Mouse (Mus musculus) lung, postnatal 4 days (tissue): ENCODE measurements around the gene Wdr34.
"Not testable (repeated sequence)": the region's sequence is repeated elsewhere in the genome, so short reads cannot be mapped to it uniquely, and the experiment has no call there.

Experiments used
- DNase-seq, 2 experiments: peaks; one replicate each; pipeline ENCODE4 v3.0.0; 2021

Gene Wdr34

GRCm38 (mm10) chr2:30066046-30066901 is 17.6 kb upstream of the Wdr34 start:
- peak; percentile 97 to 99 for DNase-seq

GRCm38 (mm10) chr2:30064298-30064697 is 15.6 kb upstream of the Wdr34 start:
- no peak for DNase-seq

GRCm38 (mm10) chr2:30063791-30064190 is 15.1 kb upstream of the Wdr34 start:
- DNase-seq: no peak

DNA sequence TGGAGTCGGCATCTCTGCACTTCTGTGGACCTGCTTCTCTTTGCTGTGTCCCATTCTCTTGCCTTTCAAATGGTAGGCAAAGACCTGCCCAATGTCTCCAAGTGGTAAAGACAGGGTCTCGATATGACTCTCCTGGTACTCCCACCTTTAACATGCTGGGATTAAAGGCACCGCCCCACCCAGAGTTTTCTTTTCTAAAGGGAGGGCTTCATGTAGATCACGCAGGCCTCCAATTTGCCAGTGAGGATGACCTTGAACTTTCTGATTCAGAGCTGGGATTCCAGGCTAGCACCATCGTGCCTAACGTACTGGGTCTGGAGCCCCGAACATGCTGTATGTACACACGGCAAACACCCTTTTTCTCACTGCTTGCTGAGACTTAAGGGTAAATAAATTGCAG is 14.6 kb upstream of the Wdr34 start:
- no peak for DNase-seq

GRCm38 (mm10) chr2:30062249-30063093 is 13.8 kb upstream of the Wdr34 start:
- peak; percentile 66 to 71 for DNase-seq

DNA sequence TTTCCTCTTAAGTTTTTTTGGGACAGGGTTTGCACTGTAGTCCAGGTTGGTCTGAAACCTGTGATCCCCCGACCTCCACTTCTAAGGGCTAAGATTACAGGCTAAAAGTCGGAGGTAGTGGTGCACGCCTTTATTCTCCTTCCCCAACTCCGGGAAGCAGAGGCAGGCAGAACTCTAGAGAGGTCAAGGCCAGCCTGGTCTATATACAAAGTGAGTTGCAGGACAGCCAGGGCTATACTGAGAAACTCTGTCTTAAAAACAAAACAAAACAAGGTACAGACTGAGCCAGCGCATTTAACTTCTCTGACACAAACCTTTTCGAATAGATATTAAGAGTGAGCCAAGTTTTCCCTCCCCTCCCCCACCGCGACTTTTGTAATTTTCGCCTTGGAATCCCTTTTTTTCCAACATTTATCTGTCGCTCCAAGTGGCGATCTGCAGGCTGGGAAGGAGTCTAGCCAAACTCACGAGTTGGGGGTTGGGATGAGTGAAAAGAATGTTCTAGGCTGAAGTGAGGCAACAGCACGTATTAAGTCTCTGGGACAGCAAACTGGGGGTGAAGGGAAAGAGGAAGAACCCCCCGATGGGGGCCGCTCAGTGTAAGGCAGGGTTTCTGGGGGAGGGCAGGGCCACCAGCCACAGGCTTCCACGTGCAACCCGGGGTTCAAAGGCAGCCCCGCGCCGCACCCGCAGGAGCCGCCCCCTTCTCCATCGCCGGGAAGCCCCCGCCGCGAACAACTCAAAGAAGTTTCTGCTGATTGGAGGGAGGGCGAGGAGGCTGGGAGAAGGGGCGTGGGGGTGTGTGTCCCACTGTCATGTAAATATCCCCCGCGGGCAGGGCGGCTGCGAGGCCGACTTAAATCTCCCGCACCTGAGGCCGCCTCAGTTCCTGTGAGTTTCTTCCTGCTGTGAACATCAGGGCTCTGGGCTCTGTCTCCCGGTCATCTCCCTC is 12.8 kb upstream of the Wdr34 start:
- peak; percentile 61 to 64 for DNase-seq

- DNase-seq: no peak
Measured at GRCm38 (mm10) chr2:30058418-30058817, 9.7 kb upstream of the Wdr34 start.

GRCm38 (mm10) chr2:30057223-30057904 is 8.7 kb upstream of the Wdr34 start, which contains the start of gene Set:
Gene Set (plus strand): TSS chr2:30057378.
- peak; percentile 27 to 28 for DNase-seq

GRCm38 (mm10) chr2:30056736-30057135 is 8.1 kb upstream of the Wdr34 start:
- DNase-seq: no peak

DNA sequence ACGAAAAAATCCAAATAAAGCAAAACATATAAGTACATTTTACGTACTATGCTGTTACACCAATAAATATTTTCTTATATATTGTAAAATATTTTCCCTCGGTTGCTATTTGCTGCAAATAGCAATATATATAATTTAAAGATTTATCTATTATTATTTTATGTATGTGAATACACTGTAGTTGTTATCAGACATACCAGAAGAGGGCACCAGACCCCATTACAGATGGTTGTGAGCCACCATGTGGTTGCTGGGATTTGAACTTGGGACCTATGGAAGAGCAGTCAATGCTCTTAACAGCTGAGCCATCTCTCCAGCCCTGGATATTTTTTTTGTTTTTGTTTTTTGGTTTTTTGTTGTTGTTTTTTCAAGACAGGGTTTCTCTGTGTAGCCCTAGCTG is 6.6 kb upstream of the Wdr34 start:
- not testable (repeated sequence) for DNase-seq

GRCm38 (mm10) chr2:30051992-30052761 is 3.5 kb upstream of the Wdr34 start:
- no peak for DNase-seq

DNA sequence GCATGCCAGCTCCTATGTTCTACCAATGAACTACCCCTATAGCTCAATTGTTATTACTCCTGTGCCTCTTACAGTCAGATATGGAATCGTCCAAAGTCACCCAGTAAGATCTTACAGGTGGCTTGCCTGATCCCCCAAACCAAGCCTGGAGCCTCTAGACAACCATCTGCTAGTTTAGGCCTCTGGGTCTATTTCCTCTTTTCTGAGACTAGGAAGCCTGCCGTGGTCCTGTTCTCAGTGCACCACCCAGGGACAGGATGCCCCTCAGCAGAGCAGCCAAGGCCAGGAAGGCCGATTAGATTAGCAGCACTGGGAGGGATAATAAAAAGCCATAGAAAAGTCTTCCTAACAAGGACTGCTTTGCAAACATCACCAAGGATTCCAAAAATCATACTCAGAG is 1.1 kb upstream of the Wdr34 start:
- no peak for DNase-seq

GRCm38 (mm10) chr2:30048101-30048501 is 580 bp downstream of the Wdr34 start:
- no peak for DNase-seq

DNA sequence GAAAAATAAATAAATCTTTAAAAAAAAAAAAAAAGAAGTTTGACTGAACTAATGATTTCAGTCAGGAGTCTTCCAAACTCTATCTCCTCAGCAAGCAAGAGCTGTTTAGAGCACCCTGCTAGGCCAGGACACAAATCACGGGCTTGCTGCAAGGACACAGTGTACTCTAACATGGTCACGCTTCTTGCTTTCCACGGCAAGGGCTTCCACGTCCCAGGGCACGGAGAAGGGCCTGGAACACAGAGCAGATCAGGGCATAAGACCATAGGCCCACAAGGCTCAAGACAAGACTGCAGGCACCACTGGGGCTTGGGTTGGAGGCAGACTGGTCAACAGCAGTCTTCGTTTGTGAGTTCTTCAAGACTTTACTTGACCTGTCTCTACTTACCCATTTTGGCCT is 1.6 kb downstream of the Wdr34 start:
- no peak for DNase-seq

- no peak for DNase-seq
Measured at GRCm38 (mm10) chr2:30044550-30044949, 4.1 kb downstream of the Wdr34 start.

GRCm38 (mm10) chr2:30042445-30042844 is 6.2 kb downstream of the Wdr34 start:
- DNase-seq: peak; percentile 82 to 86

- DNase-seq: no peak
Measured at GRCm38 (mm10) chr2:30039687-30040086, 9.0 kb downstream of the Wdr34 start.

DNA sequence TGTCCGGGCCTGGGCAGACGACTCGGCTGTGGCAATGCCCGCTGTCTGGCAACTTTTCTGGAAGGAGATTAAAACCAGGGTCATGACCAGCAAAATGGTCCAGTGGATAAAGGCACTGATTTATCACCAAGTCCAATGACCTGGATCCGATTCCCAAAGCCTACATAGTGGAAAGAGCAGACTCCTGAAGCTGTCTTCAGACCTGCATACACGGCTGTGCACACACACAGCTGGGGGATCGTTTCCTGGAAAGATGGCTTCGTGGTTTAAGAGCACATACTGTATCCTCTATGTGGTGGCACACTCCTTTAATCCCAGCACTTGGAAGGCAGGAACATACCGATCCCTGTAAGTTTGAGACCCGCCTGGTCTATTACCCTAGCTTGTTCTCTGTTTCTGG is 10.3 kb downstream of the Wdr34 start:
- DNase-seq: no peak

DNA sequence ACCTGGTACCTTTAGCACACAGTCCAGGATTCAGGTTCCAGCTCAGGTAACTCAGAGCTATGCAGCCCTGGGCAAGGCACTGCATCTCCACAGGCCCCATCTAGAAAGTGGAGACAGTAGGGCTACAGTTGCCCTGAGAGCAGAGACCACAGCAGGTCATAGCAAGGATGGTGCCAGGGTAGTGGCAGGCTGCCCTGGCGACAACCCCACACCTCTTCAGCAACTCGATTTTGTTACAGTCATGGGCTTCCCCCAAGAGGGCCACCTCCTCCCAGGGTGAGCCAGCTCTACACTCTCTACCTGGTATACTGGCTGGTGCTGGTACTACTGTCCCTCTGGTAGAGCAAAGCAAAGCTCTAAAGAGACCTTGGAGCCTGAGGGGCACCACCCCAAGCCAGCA is 10.9 kb downstream of the Wdr34 start:
- DNase-seq: no peak

- no peak for DNase-seq
Measured at GRCm38 (mm10) chr2:30032957-30033356, 15.7 kb downstream of the Wdr34 start.

DNA sequence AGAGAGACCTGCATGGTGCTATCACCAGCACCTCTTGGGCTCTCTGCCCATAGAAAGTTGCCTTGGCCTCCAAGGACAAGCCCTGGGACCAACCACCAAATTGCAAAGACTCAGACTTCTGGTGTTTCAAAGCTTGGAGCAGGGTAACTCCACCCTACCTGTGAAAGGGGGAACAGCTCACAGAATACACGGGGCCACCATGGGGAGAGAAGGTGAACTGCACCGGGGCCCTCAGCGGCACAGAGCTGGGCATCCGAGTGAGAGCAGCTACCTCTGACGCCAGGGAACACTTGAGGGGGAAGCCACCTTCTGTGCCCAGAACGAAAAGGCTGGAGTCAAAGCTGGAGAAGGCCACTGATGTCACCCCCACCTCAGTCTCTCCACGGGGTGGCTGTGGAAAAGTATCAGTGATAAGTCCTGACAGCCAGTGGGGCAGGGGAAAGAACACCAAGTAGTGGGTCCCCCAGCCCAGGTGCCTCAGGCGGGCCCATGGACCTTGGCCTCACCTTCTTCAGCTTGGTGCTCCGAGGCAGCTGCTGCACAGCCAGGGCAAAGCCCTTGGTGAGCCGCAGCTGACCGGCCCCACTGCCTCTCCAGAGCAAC is 16.3 kb downstream of the Wdr34 start:
- DNase-seq: peak in 1 of 2 experiments; percentile 22
